Mouse (Mus musculus) small intestine, adult 2 months (tissue): ENCODE results near the gene Sez6l.

Source experiments
- CTCF ChIP-seq: fragments of 200-500 bp; IDR thresholded peaks from 2 replicates; pipeline ENCODE4 v1.5.1; 2012; ENCODE audit warnings: low read depth, mild to moderate bottlenecking, control low read depth, inconsistent platforms, low read length, moderate library complexity, mixed read lengths; ENCODE audit not compliant: insufficient replicate concordance, insufficient read length; ENCODE audit errors: extremely low read depth
- POLR2A ChIP-seq: fragments of 200-500 bp; IDR thresholded peaks from 2 replicates; pipeline ENCODE4 v1.6.1; 2012; ENCODE audit warnings: low read depth, mild to moderate bottlenecking, control low read depth, inconsistent platforms, low read length, moderate library complexity

GRCm38 (mm10) chr5:112533312-112534075, 43.5 kb downstream of the Sez6l start:
- TF ChIP-seq POLR2A (no peak), CTCF (no peak)
